Mouse (Mus musculus) embryonic fibroblast, embryonic 13.5 days (primary cell): ENCODE measurements around the gene Slc37a1. TPM values are rescaled to one million over a fixed set of nuclear protein-coding genes. Genes with fewer than 3 reads are reported as not detected.
A peak's percentile ranks its signal among the peaks of the same experiment; 100 is the strongest.

ENCODE experiments used
- H3K27ac ChIP-seq: 2 replicates; pipeline ENCODE4 v1.5.1; 2012; ENCODE audit warnings: low read length, control low read depth, inconsistent platforms; ENCODE audit not compliant: insufficient read depth
- H3K4me1 ChIP-seq: 2 replicates; pipeline ENCODE4 v1.6.1; 2011; ENCODE audit warnings: low read length; ENCODE audit not compliant: control insufficient read depth, insufficient read depth
- H3K4me3 ChIP-seq: 2 replicates; pipeline ENCODE4 v1.5.1; 2011; ENCODE audit warnings: mild to moderate bottlenecking, control low read depth, low read length; ENCODE audit not compliant: insufficient read depth
- CTCF ChIP-seq: IDR thresholded peaks from 2 replicates; pipeline ENCODE4 v1.5.1; 2011; ENCODE audit warnings: mild to moderate bottlenecking, control low read depth, low read length, moderate library complexity, borderline replicate concordance; ENCODE audit not compliant: insufficient read depth
- POLR2A ChIP-seq: IDR thresholded peaks from 2 replicates; pipeline ENCODE4 v1.6.1; 2011; ENCODE audit warnings: low read depth, mild to moderate bottlenecking, control low read depth, low read length, moderate library complexity
- polyA plus RNA-seq: library from polyadenylated mRNA; stranded (reverse); fragments of >200 nt; gene quantifications from 2 replicates; pipeline ENCODE4 v1.2.4, GENCODE M21; 2011; ENCODE audit warnings: low read depth; ENCODE audit not compliant: missing spikeins, insufficient read length

Slc37a1 gene
- polyA plus RNA-seq, 1 experiment, result not detected

GRCm38 (mm10) chr17:31316998-31317397, 30.4 kb downstream of the Slc37a1 start:
- Histone ChIP-seq H3K27ac (no peak overlapping the region), H3K4me3 (no peak overlapping the region), H3K4me1 (no peaks in the 10 kb centered on the region)
- TF ChIP-seq POLR2A (no peak), CTCF (no peak)

GRCm38 (mm10) chr17:31317521-31318272, 31.1 kb downstream of the Slc37a1 start:
- Histone ChIP-seq H3K4me3 (no peak overlapping the region), H3K4me1 (no peaks in the 10 kb centered on the region), H3K27ac (no peak overlapping the region)
- TF ChIP-seq POLR2A, result no peak
- TF ChIP-seq CTCF, result no peak

- no peak overlapping the region for H3K27ac ChIP-seq
- TF ChIP-seq CTCF, result no peak
- no peak for TF ChIP-seq POLR2A
Measured at GRCm38 (mm10) chr17:31318906-31319767, 32.5 kb downstream of the Slc37a1 start.

GRCm38 (mm10) chr17:31321425-31321824, 34.8 kb downstream of the Slc37a1 start:
- H3K27ac ChIP-seq, result no peak overlapping the region
- TF ChIP-seq CTCF, result no peak
- no peak for TF ChIP-seq POLR2A
- peaks cover 3% of the 10 kb centered on the region for H3K4me1 ChIP-seq
- H3K4me3 ChIP-seq, result no peak overlapping the region

More at GRCm38 (mm10) chr17:31318906-31319767, 32.5 kb downstream of the Slc37a1 start:
- Histone ChIP-seq H3K4me3 (no peak overlapping the region), H3K4me1 (no peaks in the 10 kb centered on the region)

GRCm38 (mm10) chr17:31322446-31322845, 35.9 kb downstream of the Slc37a1 start:
- Histone ChIP-seq H3K4me3 (no peak overlapping the region), H3K27ac (no peak overlapping the region), H3K4me1 (peaks cover 9% of the 10 kb centered on the region)
- no peak for TF ChIP-seq POLR2A
- TF ChIP-seq CTCF, result no peak

GRCm38 (mm10) chr17:31323379-31323778, 36.8 kb downstream of the Slc37a1 start:
- no peak overlapping the region for H3K27ac ChIP-seq
- H3K4me3 ChIP-seq, result no peak overlapping the region
- TF ChIP-seq POLR2A, result no peak
- TF ChIP-seq CTCF, result no peak
- H3K4me1 ChIP-seq, result peaks cover 9% of the 10 kb centered on the region

GRCm38 (mm10) chr17:31324227-31324626, 37.6 kb downstream of the Slc37a1 start:
- TF ChIP-seq POLR2A (no peak), CTCF (no peak)
- Histone ChIP-seq H3K27ac (no peak overlapping the region), H3K4me1 (peaks cover 9% of the 10 kb centered on the region), H3K4me3 (no peak overlapping the region)

GRCm38 (mm10) chr17:31325451-31326219, 39.0 kb downstream of the Slc37a1 start:
- Histone ChIP-seq H3K4me1 (peaks cover 9% of the 10 kb centered on the region), H3K4me3 (no peak overlapping the region), H3K27ac (no peak overlapping the region; the same call in 1 of the 2 replicates)
- TF ChIP-seq POLR2A (no peak), CTCF (0 out of 2 replicates have a peak, but pooled peaks have one; percentile 26)

GRCm38 (mm10) chr17:31326220-31326852, 39.7 kb downstream of the Slc37a1 start:
- TF ChIP-seq CTCF (no peak), POLR2A (no peak)
- Histone ChIP-seq H3K27ac (no peak overlapping the region), H3K4me1 (peaks cover 9% of the 10 kb centered on the region), H3K4me3 (no peak overlapping the region)
